Mouse (Mus musculus): ENCODE measurements around the gene Gm17949. TPM values are rescaled to one million over a fixed set of nuclear protein-coding genes. Genes with fewer than 3 reads are reported as not detected.

Gm17949 gene
- polyA plus RNA-seq, 1 experiment: 0.04 TPM

GRCm38 (mm10) chr17:57031661-57032420 lies 20.6 kb downstream of the Gm17949 start:
- H3K36me3 ChIP-seq (ENCODE audit: control insufficient read depth, insufficient read depth): peaks cover 9% of the 10 kb centered on the region
- no peaks in the 10 kb centered on the region for H3K27me3 ChIP-seq (ENCODE audit: control insufficient read depth, insufficient read depth, insufficient read length)
- peak overlapping the region; percentile 63 for H3ac ChIP-seq (ENCODE audit: control insufficient read depth, insufficient read length)
- H3K79me2 ChIP-seq (ENCODE audit: control insufficient read depth, insufficient read depth): peaks cover 40% of the 10 kb centered on the region
- H3K4me3 ChIP-seq: peak overlapping the region; percentile 22
- no peak for TF ChIP-seq MAX (IDR thresholded peaks at IDR 0.05; ENCODE audit: low read depth)
- TF ChIP-seq SRF (IDR thresholded peaks at IDR 0.05; ENCODE audit: control insufficient read depth, insufficient read length, low read depth): peak; percentile 3
- TF ChIP-seq USF1 (IDR thresholded peaks at IDR 0.05; ENCODE audit: low read depth): peak; percentile 98
- TF ChIP-seq CEBPB (IDR thresholded peaks at IDR 0.05; ENCODE audit: insufficient read depth, poor library complexity, severe bottlenecking): no peak
- peak; percentile 95 for TF ChIP-seq POLR2AphosphoS2 (IDR thresholded peaks at IDR 0.05; ENCODE audit: insufficient read length, low read depth)
- peak; percentile 91 for TF ChIP-seq POLR2A (IDR thresholded peaks at IDR 0.05; ENCODE audit: insufficient read length, low read depth)
- peak in 1 of 3 experiments; percentile 13 for TF ChIP-seq MYOD1 (IDR thresholded peaks at IDR 0.05; ENCODE audit: control insufficient read depth in 1 of 3, insufficient read length in 2 of 3, low read depth in 2 of 3)
- no peak for TF ChIP-seq TCF3 (IDR thresholded peaks at IDR 0.05; ENCODE audit: insufficient read length, low read depth)
- TF ChIP-seq REST (IDR thresholded peaks at IDR 0.05; ENCODE audit: insufficient read depth, insufficient read length): no peak
- peak overlapping the region; percentile 89 for H3K4me2 ChIP-seq (ENCODE audit: low read depth)

GRCm38 (mm10) chr17:57032854-57033253 lies 21.6 kb downstream of the Gm17949 start:
- Histone ChIP-seq H3K4me3 (peak overlapping the region; percentile 22), H3K36me3 (ENCODE audit: control insufficient read depth, insufficient read depth) (peaks cover 4% of the 10 kb centered on the region), H3ac (ENCODE audit: control insufficient read depth, insufficient read length) (no peak overlapping the region), H3K79me2 (ENCODE audit: control insufficient read depth, insufficient read depth) (peaks cover 30% of the 10 kb centered on the region), H3K27me3 (ENCODE audit: control insufficient read depth, insufficient read depth, insufficient read length) (peaks cover 6% of the 10 kb centered on the region), H3K4me2 (ENCODE audit: low read depth) (peak overlapping the region; percentile 89)
- TF ChIP-seq SRF (IDR thresholded peaks at IDR 0.05; ENCODE audit: control insufficient read depth, insufficient read length, low read depth) (no peak), POLR2A (IDR thresholded peaks at IDR 0.05; ENCODE audit: insufficient read length, low read depth) (no peak)

GRCm38 (mm10) chr17:57038978-57039377 lies 27.7 kb downstream of the Gm17949 start:
- Histone ChIP-seq H3K4me3 (no peak overlapping the region), H3ac (ENCODE audit: control insufficient read depth, insufficient read length) (no peak overlapping the region), H3K79me2 (ENCODE audit: control insufficient read depth, insufficient read depth) (no peaks in the 10 kb centered on the region), H3K36me3 (ENCODE audit: control insufficient read depth, insufficient read depth) (no peaks in the 10 kb centered on the region), H3K4me2 (ENCODE audit: low read depth) (no peak overlapping the region), H3K27me3 (ENCODE audit: control insufficient read depth, insufficient read depth, insufficient read length) (peaks cover 22% of the 10 kb centered on the region)
- no peak for TF ChIP-seq TCF3 (IDR thresholded peaks at IDR 0.05; ENCODE audit: insufficient read length, low read depth)
- TF ChIP-seq REST (IDR thresholded peaks at IDR 0.05; ENCODE audit: insufficient read depth, insufficient read length): no peak
- TF ChIP-seq MAX (IDR thresholded peaks at IDR 0.05; ENCODE audit: low read depth): no peak
- no peak for TF ChIP-seq TCF12 (IDR thresholded peaks at IDR 0.05; ENCODE audit: insufficient read depth, poor library complexity, severe bottlenecking)
- TF ChIP-seq MYOG (IDR thresholded peaks at IDR 0.05; ENCODE audit: control insufficient read depth in 1 of 3, insufficient read depth in 1 of 3, insufficient read length in 2 of 3, low read depth in 2 of 3): no peak
- no peak for TF ChIP-seq SRF (IDR thresholded peaks at IDR 0.05; ENCODE audit: control insufficient read depth, insufficient read length, low read depth)
- TF ChIP-seq POLR2A (IDR thresholded peaks at IDR 0.05; ENCODE audit: insufficient read length, low read depth): no peak
- no peak for TF ChIP-seq USF1 (IDR thresholded peaks at IDR 0.05; ENCODE audit: low read depth)
- no peak for TF ChIP-seq CEBPB (IDR thresholded peaks at IDR 0.05; ENCODE audit: insufficient read depth, poor library complexity, severe bottlenecking)
- TF ChIP-seq POLR2AphosphoS2 (IDR thresholded peaks at IDR 0.05; ENCODE audit: insufficient read length, low read depth): no peak
- no peak for TF ChIP-seq E2F4 (IDR thresholded peaks at IDR 0.05; ENCODE audit: insufficient read depth)
- no peak for TF ChIP-seq MYOD1 (IDR thresholded peaks at IDR 0.05; ENCODE audit: control insufficient read depth in 1 of 3, insufficient read length in 2 of 3, low read depth in 2 of 3)

- TF ChIP-seq POLR2A (IDR thresholded peaks at IDR 0.05; ENCODE audit: insufficient read length, low read depth) (no peak), TCF3 (IDR thresholded peaks at IDR 0.05; ENCODE audit: insufficient read length, low read depth) (no peak), MYOD1 (IDR thresholded peaks at IDR 0.05; ENCODE audit: control insufficient read depth in 1 of 3, insufficient read length in 2 of 3, low read depth in 2 of 3) (no peak), TCF12 (IDR thresholded peaks at IDR 0.05; ENCODE audit: insufficient read depth, poor library complexity, severe bottlenecking) (no peak), CEBPB (IDR thresholded peaks at IDR 0.05; ENCODE audit: insufficient read depth, poor library complexity, severe bottlenecking) (no peak), POLR2AphosphoS2 (IDR thresholded peaks at IDR 0.05; ENCODE audit: insufficient read length, low read depth) (no peak), E2F4 (IDR thresholded peaks at IDR 0.05; ENCODE audit: insufficient read depth) (no peak), MYOG (IDR thresholded peaks at IDR 0.05; ENCODE audit: control insufficient read depth in 1 of 3, insufficient read depth in 1 of 3, insufficient read length in 2 of 3, low read depth in 2 of 3) (no peak), USF1 (IDR thresholded peaks at IDR 0.05; ENCODE audit: low read depth) (no peak), MAX (IDR thresholded peaks at IDR 0.05; ENCODE audit: low read depth) (no peak), SRF (IDR thresholded peaks at IDR 0.05; ENCODE audit: control insufficient read depth, insufficient read length, low read depth) (no peak), REST (IDR thresholded peaks at IDR 0.05; ENCODE audit: insufficient read depth, insufficient read length) (no peak)
- Histone ChIP-seq H3K4me2 (ENCODE audit: low read depth) (no peak within 1 kb of the TSS), H3K79me2 (ENCODE audit: control insufficient read depth, insufficient read depth) (no peaks in the 10 kb centered on the region), H3K36me3 (ENCODE audit: control insufficient read depth, insufficient read depth) (no peaks in the 10 kb centered on the region), H3K4me3 (no peak within 1 kb of the TSS), H3K27me3 (ENCODE audit: control insufficient read depth, insufficient read depth, insufficient read length) (peaks cover 38% of the 10 kb centered on the region), H3ac (ENCODE audit: control insufficient read depth, insufficient read length) (no peak within 1 kb of the TSS)
Observed at GRCm38 (mm10) chr17:57041554-57041953, 30.3 kb downstream of the Gm17949 start, which contains the start of gene Slc25a41. Gene Slc25a41, minus strand, starts transcription at chr17:57041654.
